Mouse (Mus musculus): ENCODE results near the gene Gse1. TPM values are rescaled to one million over a fixed set of nuclear protein-coding genes. Genes with fewer than 3 reads are reported as not detected.

The Gse1 gene
- polyA plus RNA-seq, 1 experiment, result 14.7 TPM

- TF ChIP-seq E2F4 (IDR thresholded peaks at IDR 0.05; ENCODE audit: insufficient read depth), result no peak
- no peak for TF ChIP-seq MYOD1 (IDR thresholded peaks at IDR 0.05; ENCODE audit: control insufficient read depth in 1 of 3, insufficient read length in 2 of 3, low read depth in 2 of 3)
- no peak for TF ChIP-seq TCF3 (IDR thresholded peaks at IDR 0.05; ENCODE audit: insufficient read length, low read depth)
- TF ChIP-seq REST (IDR thresholded peaks at IDR 0.05; ENCODE audit: insufficient read depth, insufficient read length), result no peak
- TF ChIP-seq MAX (IDR thresholded peaks at IDR 0.05; ENCODE audit: low read depth), result no peak
- no peak for TF ChIP-seq POLR2AphosphoS2 (IDR thresholded peaks at IDR 0.05; ENCODE audit: insufficient read length, low read depth)
- TF ChIP-seq TCF12 (IDR thresholded peaks at IDR 0.05; ENCODE audit: insufficient read depth, poor library complexity, severe bottlenecking), result no peak
- no peak for TF ChIP-seq MYOG (IDR thresholded peaks at IDR 0.05; ENCODE audit: control insufficient read depth in 1 of 3, insufficient read depth in 1 of 3, insufficient read length in 2 of 3, low read depth in 2 of 3)
- no peak for TF ChIP-seq USF1 (IDR thresholded peaks at IDR 0.05; ENCODE audit: low read depth)
- TF ChIP-seq CEBPB (IDR thresholded peaks at IDR 0.05; ENCODE audit: insufficient read depth, poor library complexity, severe bottlenecking), result no peak
- peak overlapping the region; percentile 14 for H3ac ChIP-seq (ENCODE audit: control insufficient read depth, insufficient read length)
- H3K79me2 ChIP-seq (ENCODE audit: control insufficient read depth, insufficient read depth), result peaks cover 48% of the 10 kb centered on the region
- H3K36me3 ChIP-seq (ENCODE audit: control insufficient read depth, insufficient read depth), result no peaks in the 10 kb centered on the region
- peak overlapping the region; percentile 78 for H3K4me3 ChIP-seq
- peak overlapping the region; percentile 76 for H3K4me2 ChIP-seq (ENCODE audit: low read depth)
- no peaks in the 10 kb centered on the region for H3K27me3 ChIP-seq (ENCODE audit: control insufficient read depth, insufficient read depth, insufficient read length)
These were observed 261.6 kb downstream of the Gse1 start for GRCm38 (mm10) chr8:120489771-120490281.

GRCm38 (mm10) chr8:120490354-120491141 is 262.3 kb downstream of the Gse1 start:
- TF ChIP-seq SRF (IDR thresholded peaks at IDR 0.05; ENCODE audit: control insufficient read depth, insufficient read length, low read depth) (no peak), TCF12 (IDR thresholded peaks at IDR 0.05; ENCODE audit: insufficient read depth, poor library complexity, severe bottlenecking) (no peak)
- Histone ChIP-seq H3K4me3 (peak overlapping the region; percentile 78), H3K4me2 (ENCODE audit: low read depth) (peak overlapping the region; percentile 76), H3K36me3 (ENCODE audit: control insufficient read depth, insufficient read depth) (no peaks in the 10 kb centered on the region), H3K79me2 (ENCODE audit: control insufficient read depth, insufficient read depth) (peaks cover 54% of the 10 kb centered on the region), H3ac (ENCODE audit: control insufficient read depth, insufficient read length) (no peak overlapping the region), H3K27me3 (ENCODE audit: control insufficient read depth, insufficient read depth, insufficient read length) (no peaks in the 10 kb centered on the region)

GRCm38 (mm10) chr8:120491166-120491793 is 263.0 kb downstream of the Gse1 start:
- Histone ChIP-seq H3K4me2 (ENCODE audit: low read depth) (no peak overlapping the region), H3ac (ENCODE audit: control insufficient read depth, insufficient read length) (no peak overlapping the region), H3K4me3 (no peak overlapping the region), H3K36me3 (ENCODE audit: control insufficient read depth, insufficient read depth) (no peaks in the 10 kb centered on the region), H3K79me2 (ENCODE audit: control insufficient read depth, insufficient read depth) (peaks cover 60% of the 10 kb centered on the region), H3K27me3 (ENCODE audit: control insufficient read depth, insufficient read depth, insufficient read length) (no peaks in the 10 kb centered on the region)
- TF ChIP-seq CEBPB (IDR thresholded peaks at IDR 0.05; ENCODE audit: insufficient read depth, poor library complexity, severe bottlenecking), result no peak
- no peak for TF ChIP-seq MYOD1 (IDR thresholded peaks at IDR 0.05; ENCODE audit: control insufficient read depth in 1 of 3, insufficient read length in 2 of 3, low read depth in 2 of 3)
- no peak for TF ChIP-seq USF1 (IDR thresholded peaks at IDR 0.05; ENCODE audit: low read depth)
- TF ChIP-seq POLR2AphosphoS2 (IDR thresholded peaks at IDR 0.05; ENCODE audit: insufficient read length, low read depth), result no peak
- no peak for TF ChIP-seq SRF (IDR thresholded peaks at IDR 0.05; ENCODE audit: control insufficient read depth, insufficient read length, low read depth)
- no peak for TF ChIP-seq TCF3 (IDR thresholded peaks at IDR 0.05; ENCODE audit: insufficient read length, low read depth)

GRCm38 (mm10) chr8:120492193-120492880 is 264.1 kb downstream of the Gse1 start:
- Histone ChIP-seq H3K4me3 (no peak overlapping the region), H3K4me2 (ENCODE audit: low read depth) (peak overlapping the region; percentile 21), H3K36me3 (ENCODE audit: control insufficient read depth, insufficient read depth) (no peaks in the 10 kb centered on the region), H3ac (ENCODE audit: control insufficient read depth, insufficient read length) (no peak overlapping the region), H3K79me2 (ENCODE audit: control insufficient read depth, insufficient read depth) (peaks cover 70% of the 10 kb centered on the region), H3K27me3 (ENCODE audit: control insufficient read depth, insufficient read depth, insufficient read length) (no peaks in the 10 kb centered on the region)
- TF ChIP-seq POLR2AphosphoS2 (IDR thresholded peaks at IDR 0.05; ENCODE audit: insufficient read length, low read depth) (no peak), MYOD1 (IDR thresholded peaks at IDR 0.05; ENCODE audit: control insufficient read depth in 1 of 3, insufficient read length in 2 of 3, low read depth in 2 of 3) (no peak), TCF12 (IDR thresholded peaks at IDR 0.05; ENCODE audit: insufficient read depth, poor library complexity, severe bottlenecking) (no peak), MAX (IDR thresholded peaks at IDR 0.05; ENCODE audit: low read depth) (no peak), USF1 (IDR thresholded peaks at IDR 0.05; ENCODE audit: low read depth) (no peak), TCF3 (IDR thresholded peaks at IDR 0.05; ENCODE audit: insufficient read length, low read depth) (no peak), REST (IDR thresholded peaks at IDR 0.05; ENCODE audit: insufficient read depth, insufficient read length) (no peak), E2F4 (IDR thresholded peaks at IDR 0.05; ENCODE audit: insufficient read depth) (no peak), POLR2A (IDR thresholded peaks at IDR 0.05; ENCODE audit: insufficient read length, low read depth) (no peak), CEBPB (IDR thresholded peaks at IDR 0.05; ENCODE audit: insufficient read depth, poor library complexity, severe bottlenecking) (no peak), MYOG (IDR thresholded peaks at IDR 0.05; ENCODE audit: control insufficient read depth in 1 of 3, insufficient read depth in 1 of 3, insufficient read length in 2 of 3, low read depth in 2 of 3) (no peak)

Data from myocyte (in vitro differentiated cells).